37 mouse cellular contexts compared by ENCODE assay signal in genomic region chr5:30582017-30582416, GRCm38 (mm10). TPM values are rescaled to one million over a fixed set of nuclear protein-coding genes. Genes with fewer than 3 reads are reported as not detected.
A peak's percentile ranks its signal among the peaks of the same experiment; 100 is the strongest.
DNase-seq lines count a peak whose midpoint lies in the region; ATAC-seq and TF ChIP-seq lines count a peak whose summit lies in the region.
"Had no signal": no experiment of that assay in that cellular context is flagged by ENCODE, and none has a peak within 500 bp of the region (broad histone marks: within the 10 kb centered on the region; RNA-seq: fewer than 3 reads in every experiment).

No protein-coding gene starts in this region.

- no peaks in the 10 kb centered on the region for H3K36me3 ChIP-seq in heart, embryonic 14.5 days (ENCODE audit: control insufficient read depth, insufficient read depth, low read length)
- no peaks in the 10 kb centered on the region for H3K36me3 ChIP-seq in lung, embryonic 14.5 days (ENCODE audit: insufficient read depth)
- H3K36me3 ChIP-seq: embryonic facial prominence, embryonic 12.5 days; limb, embryonic 13.5 days; midbrain, embryonic 12.5 days; neural tube, embryonic 13.5 days had no signal

- DNase-seq in cerebellum, postnatal 10 days: peak; percentile 14 to 34
- DNase-seq in cerebellum, adult 11 months: no peak
- no peak for DNase-seq in heart, postnatal 36 days
- peak; percentile 73 for DNase-seq in lung, embryonic 14.5 days
- DNase-seq in lung, adult 2 months: no peak
- DNase-seq: adrenal gland, postnatal 10 days; B cell, adult 2 months; cerebellum, adult 18-20 months; cerebellum, postnatal 36 days; embryo, embryonic 11 days; gastrocnemius, postnatal 14 days; kidney, adult 8-10 months; kidney, postnatal 4 days; retina, postnatal 1 day; right cerebral cortex, postnatal 14 days; thymus, postnatal 4 days had no signal

- H3K4me2 ChIP-seq in heart, embryonic 14.5 days (ENCODE audit: low read length): no peak overlapping the region
- H3K4me2 ChIP-seq in lung, embryonic 14.5 days: no peak overlapping the region
- H3K4me2 ChIP-seq: embryonic facial prominence, embryonic 12.5 days; limb, embryonic 13.5 days; liver, embryonic 11.5 days; midbrain, embryonic 12.5 days; neural tube, embryonic 13.5 days had no signal

- H3K27me3 ChIP-seq in heart, embryonic 14.5 days (ENCODE audit: control insufficient read depth, insufficient read depth, low read length): no peaks in the 10 kb centered on the region
- no peaks in the 10 kb centered on the region; the same call in 1 of the 2 replicates for H3K27me3 ChIP-seq in lung, embryonic 14.5 days (ENCODE audit: insufficient read depth, low read length)

- no peak for TF ChIP-seq CTCF in lung, embryonic 14.5 days (IDR thresholded peaks at IDR 0.05; ENCODE audit: low read depth)
- no peak for TF ChIP-seq CTCF in lung, adult 2 months (IDR thresholded peaks at IDR 0.05; ENCODE audit: insufficient read depth, low read length)

- H3K9ac ChIP-seq in heart, embryonic 14.5 days (ENCODE audit: low read length): no peak overlapping the region
- H3K9ac ChIP-seq in lung, embryonic 14.5 days: no peak overlapping the region
- H3K9ac ChIP-seq: embryonic facial prominence, embryonic 12.5 days; limb, embryonic 13.5 days; midbrain, embryonic 12.5 days; neural tube, embryonic 13.5 days had no signal

- no peak for TF ChIP-seq POLR2A in lung, adult 2 months (IDR thresholded peaks at IDR 0.05; ENCODE audit: borderline replicate concordance, extremely low read depth, low read depth, low read length)

- H3K4me3 ChIP-seq in heart, embryonic 14.5 days (ENCODE audit: control insufficient read depth in 1 of 2, insufficient read depth in 1 of 2, low read depth in 1 of 2, low read length in 2 of 2): no peak overlapping the region
- no peak overlapping the region for H3K4me3 ChIP-seq in lung, embryonic 14.5 days (ENCODE audit: low read depth, low read length)
- no peak overlapping the region for H3K4me3 ChIP-seq in lung, adult 2 months (replicated peaks; ENCODE audit: extremely low read depth, low read depth, low read length)
- H3K4me3 ChIP-seq: embryonic facial prominence, embryonic 12.5 days; limb, embryonic 13.5 days; midbrain, embryonic 12.5 days; neural tube, embryonic 13.5 days had no signal

- H3K9me3 ChIP-seq in heart, embryonic 14.5 days (ENCODE audit: control insufficient read depth, low read length): no peaks in the 10 kb centered on the region
- no peaks in the 10 kb centered on the region for H3K9me3 ChIP-seq in lung, embryonic 14.5 days (ENCODE audit: low read depth, low read length)
- H3K9me3 ChIP-seq: embryonic facial prominence, embryonic 12.5 days; limb, embryonic 13.5 days; midbrain, embryonic 12.5 days; neural tube, embryonic 13.5 days had no signal

- peak overlapping the region; percentile 31 to 56; a peak in 3 of 4 replicates for H3K27ac ChIP-seq in heart, embryonic 14.5 days (replicated peaks in 1 of 2; ENCODE audit: control insufficient read depth in 1 of 2, insufficient read depth in 1 of 2, low read depth in 2 of 2, low read length in 2 of 2)
- H3K27ac ChIP-seq in lung, embryonic 14.5 days (ENCODE audit: low read depth): peak overlapping the region; percentile 69; the same call in 1 of the 2 replicates
- H3K27ac ChIP-seq: embryonic facial prominence, embryonic 12.5 days; kidney, postnatal 0 days; limb, embryonic 13.5 days; midbrain, embryonic 12.5 days; neural tube, embryonic 13.5 days had no signal

- H3K4me1 ChIP-seq in heart, embryonic 14.5 days (ENCODE audit: control insufficient read depth in 2 of 2, insufficient read depth in 2 of 2, low read length in 2 of 2): peaks cover 46 to 59% of the 10 kb centered on the region in 2 experiments
- peaks cover 6% of the 10 kb centered on the region for H3K4me1 ChIP-seq in lung, embryonic 14.5 days (ENCODE audit: insufficient read depth)
- H3K4me1 ChIP-seq in lung, adult 2 months (ENCODE audit: control insufficient read depth, insufficient read depth, low read length): no peaks in the 10 kb centered on the region
- H3K4me1 ChIP-seq: embryonic facial prominence, embryonic 12.5 days; limb, embryonic 13.5 days; midbrain, embryonic 12.5 days had no signal

- ATAC-seq in heart, embryonic 14.5 days (ENCODE audit: insufficient number of reproducible peaks, insufficient read depth, low FRiP score, low read depth): no peak
- peak; percentile 57; the same call in 1 of the 2 replicates for ATAC-seq in lung, embryonic 14.5 days (ENCODE audit: insufficient read depth)
- ATAC-seq: forebrain, embryonic 14.5 days; hindbrain, embryonic 16.5 days; intestine, embryonic 16.5 days had no signal

- 39% methylated on average over 5 of the region's 5 CpGs for WGBS in heart, embryonic 14.5 days
- WGBS in lung, embryonic 14.5 days: 52% methylated on average over 5 of the region's 5 CpGs
- 67% methylated on average over 5 of the region's 5 CpGs for WGBS in lung, adult 2 months

- intact Hi-C loops in heart, postnatal 36 days (cut with DNase I): no loop called here

RNA-seq across cellular contexts. Expression of gene Kcnk3, which starts 6.0 kb away (rescaled TPM):
- polyA plus RNA-seq in heart, embryonic 14.5 days (2014; fragmentation: Nextera tagmentation; extraction: Ambion mirVana): 30.2 and 40.3 TPM in 2 replicates
- total RNA-seq in heart, postnatal 36 days (2021): 100 to 1,000 TPM; 234 to 245 TPM
- polyA plus RNA-seq in lung, embryonic 14.5 days (2014; fragmentation: Nextera tagmentation; extraction: Ambion mirVana): 29.9 and 30.3 TPM in 2 replicates
- 85.5 and 98.7 TPM in 2 replicates for polyA plus RNA-seq in lung, adult 2 months (2012; rRNA removed)
- total RNA-seq: granulocyte monocyte progenitor cell, adult 5-6 weeks; megakaryocyte, adult 5-6 weeks had no signal

RNA-seq across cellular contexts. Expression of gene Cib4, which starts 36.4 kb away (rescaled TPM):
- polyA plus RNA-seq in heart, embryonic 14.5 days (2014; fragmentation: Nextera tagmentation; extraction: Ambion mirVana): not detected in 2 replicates
- total RNA-seq in heart, postnatal 36 days (2021): not detected
- 0.26 TPM in 1 of 2 replicates, not detected in the other for polyA plus RNA-seq in lung, embryonic 14.5 days (2014; fragmentation: Nextera tagmentation; extraction: Ambion mirVana)
- polyA plus RNA-seq in lung, adult 2 months (2012; rRNA removed): 0.62 TPM in 1 of 2 replicates, not detected in the other
- total RNA-seq: gastrocnemius, postnatal 14 days; granulocyte monocyte progenitor cell, adult 5-6 weeks; layer of hippocampus, adult 8-10 months; layer of hippocampus, postnatal 25 days; left cerebral cortex, adult 8-10 months; left cerebral cortex, postnatal 36 days; megakaryocyte, adult 5-6 weeks had no signal
- polyA plus RNA-seq: embryonic facial prominence, embryonic 12.5 days; forebrain, embryonic 14.5 days; hindbrain, embryonic 11.5 days; hindbrain, embryonic 16.5 days; intestine, embryonic 16.5 days; kidney, postnatal 0 days; liver, embryonic 11.5 days; liver, embryonic 16.5 days; midbrain, embryonic 12.5 days; neural tube, embryonic 13.5 days; small intestine, adult 2 months; stomach, embryonic 14.5 days; thymus, postnatal 0 days had no signal

Comparison
In these comparisons a context has a peak if more than half of its experiments do, and no peak if none do; other contexts are left out.
1. DNase-seq: peak in cerebellum, postnatal 10 days (2 of 2) and lung, embryonic 14.5 days (single experiment); none in cerebellum, adult 11 months (single experiment), heart, postnatal 36 days (0 of 2) and lung, adult 2 months (single experiment).